Mouse (Mus musculus) ES-E14 (cell line): ENCODE measurements around the gene Ifna5. TPM values are rescaled to one million over a fixed set of nuclear protein-coding genes. Genes with fewer than 3 reads are reported as not detected.
A peak's percentile ranks its signal among the peaks of the same experiment; 100 is the strongest.

Source experiments
- DNase-seq: peaks from one replicate; pipeline ENCODE4 v3.0.0-alpha.2; 2013; ENCODE audit warnings: low read depth, low spot score
- H3K27ac ChIP-seq: 2 replicates; pipeline ENCODE4 v1.5.1; 2012; ENCODE audit warnings: low read depth, mild to moderate bottlenecking, low read length, moderate library complexity, mixed read lengths; ENCODE audit not compliant: poor library complexity, insufficient read depth, severe bottlenecking
- H3K36me3 ChIP-seq: 2 replicates; pipeline ENCODE4 v1.6.1; 2012; ENCODE audit warnings: mild to moderate bottlenecking, low read length, moderate library complexity, mixed read lengths; ENCODE audit not compliant: control insufficient read depth, poor library complexity, insufficient read depth, severe bottlenecking
- H3K4me1 ChIP-seq, 2 experiments: fragments of 150-350 bp in 1 of 2; sonication (generic) in 1 of 2; 2 replicates each; pipeline ENCODE4 v1.6.1; 2012; ENCODE audit warnings: low read length in 2 of 2, mild to moderate bottlenecking in 1 of 2, mixed read lengths in 1 of 2; ENCODE audit not compliant: control insufficient read depth in 2 of 2, insufficient read depth in 2 of 2, poor library complexity in 1 of 2
- H3K4me3 ChIP-seq, 2 experiments: fragments of 150-350 bp in 1 of 2; sonication (generic) in 1 of 2; 2 replicates each; pipeline ENCODE4 v1.5.1; 2012; ENCODE audit warnings: low read length in 2 of 2, low read depth in 1 of 2, mild to moderate bottlenecking in 1 of 2, mixed read lengths in 1 of 2; ENCODE audit not compliant: insufficient read depth in 1 of 2, poor library complexity in 1 of 2, severe bottlenecking in 1 of 2
- H3K9ac ChIP-seq: 2 replicates; pipeline ENCODE4 v1.6.1; 2012; ENCODE audit warnings: low read depth, mild to moderate bottlenecking, low read length, mixed read lengths; ENCODE audit not compliant: poor library complexity, insufficient read depth, severe bottlenecking
- H3K9me3 ChIP-seq: fragments of 150-350 bp; sonication (generic); 2 replicates; pipeline ENCODE4 v1.6.1; 2012; ENCODE audit warnings: low read depth, mild to moderate bottlenecking, low read length; ENCODE audit not compliant: control insufficient read depth, insufficient read depth
- CHD2 ChIP-seq: IDR thresholded peaks from 2 replicates; pipeline ENCODE4 v1.6.1; 2014; ENCODE audit warnings: mild to moderate bottlenecking, low read depth, low read length, inconsistent platforms
- HCFC1 ChIP-seq: IDR thresholded peaks from 2 replicates; pipeline ENCODE4 v1.6.1; 2012; ENCODE audit warnings: low read length, inconsistent platforms, borderline replicate concordance; ENCODE audit not compliant: insufficient read depth
- MAFK ChIP-seq: IDR thresholded peaks from 2 replicates; pipeline ENCODE4 v1.6.1; 2014; ENCODE audit warnings: mild to moderate bottlenecking, low read depth, low read length, inconsistent platforms; ENCODE audit not compliant: insufficient read depth
- ZC3H11A ChIP-seq: IDR thresholded peaks from 2 replicates; pipeline ENCODE4 v1.6.1; 2012; ENCODE audit warnings: low read depth, mild to moderate bottlenecking, inconsistent platforms, low read length, borderline replicate concordance
- ZNF384 ChIP-seq: IDR thresholded peaks from 2 replicates; pipeline ENCODE4 v1.6.1; 2012; ENCODE audit warnings: low read depth, low read length, inconsistent platforms
- in situ Hi-C, 2 experiments: fragments of 600-800 bp; cut with MboI; formaldehyde crosslinking; loops; one replicate each; pipeline ENCODE4 v1.15.1; 2025; ENCODE audit warnings: low sequenced_read_pairs in 2 of 2, inconsistent platforms in 1 of 2; ENCODE audit not compliant: unreplicated experiment in 2 of 2
- total RNA-seq: library from RNA; depleted of rRNA; stranded (reverse); fragments of 300-350 nt; gene quantifications from 2 replicates; pipeline ENCODE4 v1.2.3, GENCODE M21; 2012

Gene Ifna5
- total RNA-seq, 1 experiment: not detected

- no peak overlapping the region for H3K9ac ChIP-seq
Observed at GRCm38 (mm10) chr4:88865011-88865569, 29.8 kb downstream of the Ifna5 start.

DNA sequence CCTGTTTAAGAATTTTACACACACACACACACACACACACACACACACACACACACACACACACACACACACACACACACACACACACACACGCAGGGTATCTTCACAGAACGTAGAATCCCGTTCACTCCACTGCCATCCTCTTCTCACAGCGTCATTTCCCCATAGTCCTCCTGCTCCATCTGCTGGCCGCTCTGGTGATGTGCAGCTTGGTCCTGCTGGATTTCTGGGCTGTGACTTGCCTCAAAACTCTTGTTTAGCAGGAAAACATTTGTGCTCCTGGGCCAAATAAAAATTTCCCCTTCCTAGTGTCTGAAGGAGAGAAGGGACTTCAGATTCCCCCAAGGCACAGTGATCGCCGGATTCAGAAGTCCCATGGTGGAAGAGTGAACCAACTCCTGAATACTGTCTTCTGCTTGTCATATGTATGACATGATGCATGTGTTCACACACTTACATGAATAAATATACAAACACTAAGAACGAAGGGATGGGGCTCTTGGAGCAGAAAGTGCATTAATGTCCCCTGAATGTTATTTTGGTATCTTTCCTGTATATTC is 32.1 kb downstream of the Ifna5 start:
- no peaks in the 10 kb centered on the region for H3K9me3 ChIP-seq
- TF ChIP-seq MAFK: no peak
- TF ChIP-seq HCFC1: no peak
- no peak for TF ChIP-seq ZNF384
- peak; percentile 67; the same call in 1 of the 2 replicates for TF ChIP-seq ZC3H11A
- TF ChIP-seq CHD2: no peak
- peak overlapping the region in 1 of 2 experiments; percentile 72; a peak in 3 of 4 replicates for H3K4me3 ChIP-seq
- in situ Hi-C loops: no loop called here
- H3K36me3 ChIP-seq: no peaks in the 10 kb centered on the region
- peak; percentile 63 for DNase-seq
- no peak overlapping the region for H3K27ac ChIP-seq
- peaks cover 0 to 14% of the 10 kb centered on the region in 2 experiments; a peak in 2 of 4 replicates for H3K4me1 ChIP-seq
- no peak overlapping the region for H3K9ac ChIP-seq

More at GRCm38 (mm10) chr4:88865011-88865569, 29.8 kb downstream of the Ifna5 start:
- no peak for TF ChIP-seq HCFC1
- TF ChIP-seq ZC3H11A: no peak
- no peak for TF ChIP-seq MAFK
- TF ChIP-seq CHD2: no peak
- peaks cover 0 to 19% of the 10 kb centered on the region in 2 experiments; a peak in 2 of 4 replicates for H3K4me1 ChIP-seq
- no peak for DNase-seq
- H3K9me3 ChIP-seq: no peaks in the 10 kb centered on the region
- H3K36me3 ChIP-seq: no peaks in the 10 kb centered on the region
- H3K27ac ChIP-seq: no peak overlapping the region
- in situ Hi-C loops: no loop called here
- H3K4me3 ChIP-seq: no peak overlapping the region

GRCm38 (mm10) chr4:88867926-88868911 is 32.9 kb downstream of the Ifna5 start:
- Histone ChIP-seq H3K4me3 (peak overlapping the region; percentile 59 to 72), H3K9ac (peak overlapping the region; percentile 59), H3K9me3 (no peaks in the 10 kb centered on the region), H3K27ac (no peak overlapping the region), H3K36me3 (no peaks in the 10 kb centered on the region), H3K4me1 (peaks cover 0 to 7% of the 10 kb centered on the region in 2 experiments; a peak in 1 of 4 replicates)
- TF ChIP-seq CHD2 (no peak), HCFC1 (no peak), MAFK (no peak), ZNF384 (no peak), ZC3H11A (no peak)
- in situ Hi-C loops: no loop called here
- no peak for DNase-seq

DNA sequence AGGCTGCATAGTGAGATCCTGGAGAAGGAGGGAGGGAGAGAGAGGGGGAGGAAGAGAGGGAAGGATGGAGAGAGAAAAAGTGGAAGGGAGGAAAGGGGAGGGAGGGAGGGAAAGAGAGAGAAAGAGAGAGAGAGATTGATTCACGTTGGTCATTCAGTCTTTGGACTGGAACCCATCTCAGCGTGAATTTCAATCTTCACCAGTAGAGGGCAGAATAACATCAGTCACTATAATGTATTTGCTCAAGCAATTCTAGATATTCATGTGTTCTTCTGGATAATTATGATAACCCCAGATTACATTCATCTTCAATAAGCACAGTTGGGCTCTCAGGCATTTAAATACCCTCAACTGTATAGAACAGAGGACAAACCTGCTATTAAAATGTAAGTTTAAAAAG is 37.4 kb downstream of the Ifna5 start:
- Histone ChIP-seq H3K9me3 (no peaks in the 10 kb centered on the region), H3K4me3 (no peak overlapping the region), H3K27ac (no peak overlapping the region), H3K4me1 (no peaks in the 10 kb centered on the region), H3K36me3 (no peaks in the 10 kb centered on the region), H3K9ac (no peak overlapping the region)
- in situ Hi-C loops: loop anchor here in 1 of 2 experiments (5.0 kb wide), 1 partner anchor 255 kb away; no protein-coding TSS in a partner anchor
- no peak for DNase-seq
- 0 out of 2 replicates have a peak, but pooled peaks have one; percentile 30 for TF ChIP-seq MAFK
- TF ChIP-seq ZNF384: no peak
- TF ChIP-seq CHD2: no peak
- TF ChIP-seq HCFC1: no peak
- TF ChIP-seq ZC3H11A: peak; percentile 25; the same call in 1 of the 2 replicates
